Mouse (Mus musculus): ENCODE data around the gene Mtf1.
A peak's percentile ranks its signal among the peaks of the same experiment; 100 is the strongest.

Mtf1 gene

DNA sequence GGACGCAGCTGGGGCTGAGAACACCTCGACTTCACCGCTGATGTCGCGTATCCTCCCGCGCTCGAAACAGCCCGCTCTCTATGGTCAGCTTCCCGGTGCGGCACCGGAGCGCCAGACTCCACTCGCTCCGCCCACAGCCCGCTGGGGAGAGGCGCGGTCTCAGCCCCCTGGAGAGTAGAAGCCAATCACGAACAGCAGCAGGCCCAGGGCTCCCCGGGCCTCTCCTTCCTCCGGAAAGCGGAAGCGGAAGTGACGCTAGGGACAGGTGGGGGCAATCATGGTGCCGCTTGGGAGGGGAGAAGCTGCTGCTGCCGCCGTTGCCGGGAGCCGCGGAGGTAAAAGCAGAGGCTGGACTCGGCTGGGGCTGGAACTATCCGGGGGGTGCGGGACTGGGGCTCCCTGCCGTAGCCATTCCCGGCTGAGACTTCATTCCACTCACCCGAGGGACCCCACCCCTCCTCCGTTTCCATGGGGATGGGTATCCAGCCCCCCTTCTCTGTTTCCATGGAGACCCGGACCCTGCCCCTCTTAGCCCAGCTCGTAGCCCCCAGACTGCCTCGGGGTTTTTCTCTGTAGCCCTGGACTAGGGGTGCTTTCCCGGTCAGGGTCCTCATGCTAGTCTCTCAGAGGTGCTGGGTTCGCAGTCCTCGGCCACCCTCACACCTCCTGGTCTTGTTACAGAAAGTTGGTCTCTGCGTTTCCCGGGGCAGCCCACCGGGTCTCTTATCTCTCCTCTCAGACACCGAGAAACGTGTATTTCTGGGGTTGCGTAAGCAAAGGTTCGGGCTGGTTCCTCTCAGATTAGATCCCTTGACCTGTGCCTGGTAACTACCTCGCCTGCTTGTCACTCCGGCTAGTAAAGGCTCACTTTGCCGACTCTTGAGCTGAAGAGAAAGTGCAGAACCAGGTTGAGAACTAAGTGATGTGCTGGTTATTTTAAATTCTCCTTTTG is 681 bp downstream of the Mtf1 start:
- DNase-seq: peak; percentile 95

DNA sequence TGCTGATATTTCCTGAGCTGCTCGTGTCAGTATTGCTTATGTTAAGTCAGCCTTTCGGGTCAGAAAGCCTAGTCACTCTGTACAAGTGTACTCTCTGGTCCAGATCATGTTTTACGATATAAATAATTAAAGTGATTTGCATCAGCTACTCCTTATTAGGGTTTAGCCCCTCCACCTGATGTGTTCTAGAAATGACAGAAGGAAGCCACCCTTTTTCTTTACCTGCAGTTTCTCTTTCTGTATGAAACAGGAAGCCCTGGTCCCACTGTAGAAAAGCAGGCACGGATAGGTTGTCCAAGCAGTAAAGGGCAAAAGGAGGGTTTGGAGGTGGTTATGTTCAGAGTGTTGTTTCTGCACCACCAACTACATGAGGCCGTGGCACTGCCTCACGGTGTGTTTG is 1.5 kb downstream of the Mtf1 start:
- DNase-seq: no peak

GRCm38 (mm10) chr4:124808511-124808910 is 6.6 kb downstream of the Mtf1 start:
- no peak for DNase-seq

GRCm38 (mm10) chr4:124809136-124809883 is 7.4 kb downstream of the Mtf1 start:
- no peak for DNase-seq

- no peak for DNase-seq
These were observed 8.2 kb downstream of the Mtf1 start for GRCm38 (mm10) chr4:124810056-124810455.

DNA sequence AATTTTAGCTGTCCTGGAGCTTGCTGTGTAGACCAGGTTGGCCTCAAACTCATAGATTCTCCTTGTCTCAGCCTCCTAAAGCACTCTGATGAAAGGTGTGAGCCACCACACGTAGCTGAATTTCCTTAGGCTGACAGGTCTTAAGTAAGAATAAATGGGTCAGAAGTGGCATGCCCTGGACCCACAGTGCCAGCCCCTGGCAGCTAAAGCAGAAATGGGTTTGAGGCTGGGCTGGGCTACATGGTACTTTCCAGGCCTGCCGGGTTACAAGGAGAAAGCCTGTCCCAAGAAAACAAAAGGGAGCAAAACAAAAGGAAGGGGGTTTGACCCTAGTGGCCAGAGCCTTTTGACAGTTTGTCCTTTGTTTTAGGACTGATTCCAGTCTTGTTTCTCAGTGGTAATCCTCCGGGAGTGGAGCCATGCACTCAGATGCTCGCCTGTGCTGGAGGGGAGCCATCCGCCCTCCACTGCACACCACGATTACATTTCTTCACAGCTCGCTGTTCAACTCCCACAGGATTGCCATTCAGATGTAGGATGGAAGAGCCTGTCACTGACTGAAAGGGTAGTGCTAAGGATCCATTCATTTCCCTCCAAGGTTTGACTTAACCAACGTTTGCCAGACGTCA is 9.6 kb downstream of the Mtf1 start:
- DNase-seq: peak; percentile 35

- peak; percentile 58 for DNase-seq
These were observed 14.0 kb downstream of the Mtf1 start for GRCm38 (mm10) chr4:124815901-124816300.

DNA sequence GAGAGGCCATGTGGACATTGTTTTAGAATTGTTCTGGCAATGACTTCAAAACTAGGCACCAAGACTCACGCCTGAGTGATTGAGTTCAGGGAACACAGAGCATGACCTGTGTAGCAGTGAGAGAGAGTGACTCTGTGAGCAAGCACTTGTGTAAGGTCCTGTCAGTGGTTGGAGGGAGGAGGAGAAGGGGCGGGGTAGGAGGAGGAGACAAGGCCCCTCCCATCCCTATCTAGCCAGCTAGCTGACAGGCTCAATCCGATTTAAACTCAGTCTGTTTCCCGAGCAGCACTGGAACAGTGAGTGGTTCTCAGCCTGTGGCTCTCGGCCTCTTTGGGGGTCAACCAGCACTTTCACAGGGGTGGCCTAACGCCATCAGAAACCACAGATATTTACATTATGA is 15.9 kb downstream of the Mtf1 start:
- DNase-seq: no peak

DNA sequence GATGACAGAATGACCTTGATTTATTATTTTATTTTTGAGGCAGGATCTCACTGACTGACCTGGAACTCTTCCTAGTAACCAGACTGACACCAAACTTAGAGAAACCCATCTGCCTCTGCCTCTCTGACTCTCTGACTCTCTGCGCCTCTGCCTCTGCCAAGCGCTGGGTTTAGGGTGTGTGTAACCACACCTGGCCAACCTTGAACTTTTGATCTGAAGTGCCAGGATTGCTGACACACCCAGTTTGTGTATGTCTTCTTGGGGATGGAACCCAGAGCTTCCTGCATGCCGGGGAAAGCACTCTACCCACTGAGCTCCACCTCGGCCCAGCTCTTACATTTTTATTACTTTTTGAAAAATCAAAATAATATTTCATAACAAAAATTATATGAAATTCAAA is 16.9 kb downstream of the Mtf1 start:
- no peak for DNase-seq

DNA sequence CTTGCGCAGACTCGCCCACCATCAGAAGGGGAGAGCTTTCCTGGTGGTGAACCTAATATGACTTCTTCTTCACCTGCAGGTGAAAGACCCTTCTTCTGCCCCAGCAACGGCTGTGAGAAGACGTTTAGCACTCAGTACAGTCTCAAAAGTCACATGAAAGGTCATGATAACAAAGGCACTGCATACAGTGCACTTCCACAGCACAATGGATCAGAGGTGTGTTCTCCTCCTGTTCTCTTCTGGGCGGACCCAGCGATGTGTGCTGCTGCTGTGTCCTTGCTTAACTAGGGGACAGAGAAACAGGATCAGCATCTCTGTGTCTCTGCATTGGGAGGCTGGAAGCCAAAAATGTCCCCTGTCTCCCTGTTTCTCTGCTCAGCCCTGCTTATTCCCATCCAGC is 23.1 kb downstream of the Mtf1 start:
- no peak for DNase-seq

DNA sequence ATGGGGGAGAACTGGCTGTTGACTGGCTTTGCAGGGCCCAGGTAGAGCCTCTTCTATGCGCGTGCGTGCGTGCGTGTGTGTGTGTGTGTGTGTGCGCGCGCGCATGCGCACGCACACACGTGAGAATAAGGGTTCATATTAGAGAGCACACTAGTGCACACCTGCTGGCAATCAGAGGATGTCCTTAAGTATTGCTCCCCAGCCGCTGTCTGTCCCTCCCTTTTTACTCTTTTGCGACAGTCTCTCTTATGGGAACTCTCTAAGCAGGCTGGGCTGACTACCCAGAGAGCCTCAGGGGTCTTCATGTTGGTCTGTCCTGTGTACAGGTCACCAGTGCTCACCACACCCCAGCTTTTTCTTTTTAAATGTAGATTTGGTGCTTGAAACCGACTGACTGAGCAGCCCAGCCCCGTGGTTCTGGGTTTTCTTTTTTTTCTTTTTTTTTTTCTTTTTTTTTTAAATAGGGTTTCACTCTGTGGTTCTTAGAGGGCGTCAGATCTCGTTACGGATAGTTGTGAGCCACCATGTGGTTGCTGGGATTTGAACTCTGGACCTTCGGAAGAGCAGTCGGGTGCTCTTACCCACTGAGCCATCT is 23.6 kb downstream of the Mtf1 start:
- no peak for DNase-seq

DNA sequence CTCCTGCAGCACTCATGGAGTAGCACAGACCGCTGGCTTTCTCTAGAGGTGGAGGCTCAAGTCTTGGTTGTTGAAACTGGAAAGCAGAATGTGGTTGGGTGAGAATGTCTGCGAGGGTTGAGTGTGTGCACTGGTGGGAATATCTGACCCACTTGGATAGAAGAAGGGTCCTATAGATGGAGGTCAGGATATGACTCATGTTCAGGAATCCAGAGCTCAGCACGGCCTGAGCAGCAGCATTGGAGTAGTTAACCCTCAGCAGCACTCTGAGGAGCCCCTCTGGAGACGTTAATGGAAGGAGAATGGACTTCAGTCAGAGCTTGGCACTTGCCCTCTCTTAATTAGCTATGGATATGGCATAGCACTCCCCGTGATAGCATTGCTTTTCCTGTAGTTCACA is 27.8 kb downstream of the Mtf1 start:
- no peak for DNase-seq

DNA sequence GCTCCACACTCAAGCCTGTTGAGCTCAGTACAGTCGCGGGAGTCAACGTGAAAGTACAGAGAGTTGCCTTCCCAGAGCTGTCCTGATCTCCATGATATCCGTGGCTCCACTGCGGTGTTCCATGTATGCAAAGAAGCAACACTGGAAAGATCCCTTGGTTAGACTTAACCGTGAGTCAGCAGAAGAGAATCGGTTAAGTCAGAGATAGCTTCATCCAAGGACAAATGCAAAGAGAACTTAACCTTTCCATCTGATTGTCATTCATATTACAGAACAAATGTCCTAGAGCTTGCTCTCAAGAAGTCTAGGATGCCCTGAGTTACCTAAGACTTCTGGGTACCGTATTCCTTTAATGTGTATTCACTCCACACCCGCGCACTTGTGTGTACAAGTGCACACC is 30.9 kb downstream of the Mtf1 start:
- no peak for DNase-seq

GRCm38 (mm10) chr4:124838035-124838700 is 36.3 kb downstream of the Mtf1 start:
- peak; percentile 29 for DNase-seq

DNA sequence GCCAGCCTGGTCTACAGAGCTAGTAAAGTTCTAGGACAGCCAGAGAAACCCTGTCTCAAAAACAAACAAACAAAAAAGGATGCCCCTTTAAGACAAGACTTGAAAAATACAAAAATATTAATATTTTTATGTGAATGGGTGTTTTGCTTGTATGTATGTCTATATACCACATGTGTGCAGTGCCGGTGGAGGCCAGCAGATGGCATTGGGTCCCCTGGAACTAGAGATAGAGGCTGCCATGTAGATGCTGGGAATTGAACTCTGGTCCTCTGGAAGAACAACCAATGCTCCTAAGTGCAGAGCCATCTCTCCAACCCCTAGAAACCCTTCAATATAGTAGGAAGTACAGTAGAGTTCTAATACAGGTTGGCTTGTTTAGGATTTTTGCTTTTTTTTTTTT is 39.1 kb downstream of the Mtf1 start:
- DNase-seq: no peak

DNA sequence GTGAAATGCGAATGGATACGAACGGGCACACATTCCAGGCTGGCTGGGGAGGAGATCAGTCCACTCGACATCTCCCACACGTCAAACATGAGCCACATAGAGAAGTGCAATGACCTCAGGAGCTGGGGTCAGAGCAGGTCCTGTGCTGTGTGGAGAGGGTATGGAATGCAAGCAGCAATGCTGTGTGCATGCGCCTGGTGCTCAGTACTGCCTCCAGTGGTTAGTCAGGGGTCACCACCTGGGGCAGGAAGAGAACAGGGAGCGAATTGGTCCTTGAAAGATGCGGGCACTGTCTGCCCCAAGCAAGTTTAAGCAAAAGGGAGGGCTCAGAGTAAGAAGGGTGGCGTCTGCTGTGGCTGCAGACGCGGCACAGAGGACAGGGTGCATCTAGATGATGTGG is 41.6 kb downstream of the Mtf1 start:
- peak; percentile 34 for DNase-seq

GRCm38 (mm10) chr4:124847573-124847972 is 45.7 kb downstream of the Mtf1 start:
- DNase-seq: peak; percentile 81

GRCm38 (mm10) chr4:124849631-124850260 is 47.8 kb downstream of the Mtf1 start:
- DNase-seq: peak; percentile 83

DNA sequence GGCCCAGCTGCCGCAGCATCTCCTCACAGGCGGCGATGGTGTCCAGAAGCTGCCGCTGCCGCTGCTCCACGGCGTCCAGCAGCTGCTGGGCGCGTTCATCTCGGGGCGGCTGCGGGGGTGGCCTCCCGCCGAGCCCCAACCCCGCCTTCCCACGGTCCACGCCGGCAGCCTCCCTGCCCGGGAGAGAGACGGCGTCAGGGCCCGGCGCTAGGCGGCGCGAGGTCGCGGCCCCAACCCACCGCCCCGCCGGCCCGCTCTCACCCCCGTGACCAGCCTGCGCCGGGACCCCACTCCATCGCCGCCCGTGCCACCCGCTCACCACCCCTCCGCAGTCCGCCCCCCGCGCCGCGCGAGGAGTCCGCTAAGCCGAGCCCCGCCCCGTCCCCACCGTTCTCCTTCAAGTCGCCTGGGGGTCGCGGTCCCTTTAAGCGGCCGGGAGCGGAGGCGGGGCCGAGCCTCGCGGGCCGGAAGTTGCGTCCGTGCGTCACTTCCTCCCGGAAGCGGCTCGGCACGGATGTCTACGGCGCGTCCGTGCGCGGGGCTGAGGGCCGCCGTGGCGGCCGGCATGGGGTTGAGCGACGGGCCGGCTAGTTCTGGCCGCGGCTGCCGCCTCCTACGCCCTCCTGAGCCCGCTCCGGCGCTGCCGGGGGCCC is 48.5 kb downstream of the Mtf1 start, which contains the start of gene Yrdc:
Yrdc (plus strand) TSS at position 419 of the 653 bp plus-strand sequence.
- DNase-seq: peak; percentile 94

DNA sequence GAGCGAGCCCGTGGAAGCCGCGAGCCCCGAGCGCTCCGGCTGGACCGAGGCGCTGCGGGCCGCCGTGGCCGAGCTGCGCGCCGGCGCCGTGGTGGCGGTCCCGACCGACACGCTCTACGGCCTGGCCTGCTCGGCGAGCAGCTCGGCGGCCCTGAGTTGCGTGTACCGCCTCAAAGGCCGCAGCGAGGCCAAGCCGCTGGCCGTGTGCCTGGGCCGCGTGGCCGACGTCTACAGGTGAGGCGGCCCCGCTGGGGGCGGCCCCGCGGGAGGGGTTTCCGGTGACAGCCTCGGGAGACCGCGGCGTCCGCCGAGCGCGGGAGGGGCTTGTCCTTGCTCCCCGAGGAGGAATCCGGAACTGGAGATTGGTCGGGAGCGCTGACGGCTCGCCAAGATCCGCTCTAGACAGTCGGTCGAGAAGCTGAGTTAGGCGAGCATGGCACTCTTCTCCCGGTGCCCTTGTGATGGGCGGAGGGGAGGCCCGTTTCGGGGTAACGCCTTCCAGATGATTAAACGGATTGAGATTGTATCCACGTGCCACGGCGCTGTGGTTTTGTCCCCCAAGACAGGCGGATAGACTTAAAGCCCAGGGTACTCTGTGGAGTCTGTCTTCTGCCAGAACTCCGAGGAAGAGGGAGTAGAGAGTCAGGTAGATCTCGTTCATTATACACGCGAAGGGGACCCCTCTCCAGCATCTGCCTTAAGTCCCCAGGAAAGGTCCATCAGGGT is 49.2 kb downstream of the Mtf1 start, which contains the start of gene 1110065P20Rik:
1110065P20Rik (minus strand) TSS at position 264 of the 726 bp plus-strand sequence.
- peak; percentile 85 for DNase-seq

- no peak for DNase-seq
These were observed 54.4 kb downstream of the Mtf1 start for GRCm38 (mm10) chr4:124856294-124856693.
